Mouse (Mus musculus) 3T3-L1 (cell line): Measurements from ENCODE around the gene Theg.
A peak's percentile ranks its signal among the peaks of the same experiment; 100 is the strongest.

Experiments
- DNase-seq: peaks from one replicate; pipeline ENCODE4 v3.0.0-alpha.2; 2015; ENCODE audit warnings: low read depth, low spot score

Gene Theg

DNA sequence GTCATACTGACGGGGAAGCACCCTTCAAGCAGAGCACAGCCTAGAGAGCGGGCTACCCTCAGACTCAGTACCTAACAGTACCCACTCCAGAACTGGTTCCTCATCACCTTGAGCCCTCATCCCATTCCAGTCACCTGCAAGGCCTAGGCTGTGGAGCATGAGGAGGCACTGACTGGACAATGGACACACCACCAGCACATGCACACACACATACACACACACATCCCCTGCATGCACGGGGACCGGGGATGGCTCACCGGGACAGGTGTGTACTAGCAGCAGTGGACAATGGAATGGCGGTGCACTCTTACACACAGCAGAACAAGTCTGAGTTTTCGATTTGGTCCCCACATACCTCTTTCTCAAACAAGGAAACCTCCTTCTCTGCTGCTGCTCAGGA is 49.9 kb downstream of the Theg start:
- DNase-seq: no peak

- DNase-seq: no peak
Observed at GRCm38 (mm10) chr10:79536461-79537080, 50.6 kb downstream of the Theg start.

- DNase-seq: no peak
Observed at GRCm38 (mm10) chr10:79535431-79535830, 51.7 kb downstream of the Theg start.

DNA sequence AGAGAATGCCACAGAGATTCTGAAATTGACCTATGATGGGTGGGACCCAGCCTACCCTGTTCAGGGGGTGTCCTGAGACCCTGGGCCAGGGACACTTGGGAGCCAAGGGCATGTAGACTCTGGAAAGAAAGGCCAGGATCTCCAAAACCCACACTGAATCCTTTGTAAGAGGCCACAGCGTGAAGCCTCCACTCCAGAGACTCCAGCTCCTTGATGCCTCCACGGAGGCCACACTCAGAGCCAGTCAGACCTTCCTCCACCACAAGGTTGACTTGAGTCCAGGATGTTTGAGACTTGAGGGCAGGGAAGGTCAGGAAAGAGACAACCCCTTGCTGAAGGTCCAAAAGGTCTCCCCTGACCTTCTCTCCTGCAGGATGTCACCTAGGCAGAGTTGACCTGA is 52.7 kb downstream of the Theg start:
- no peak for DNase-seq

GRCm38 (mm10) chr10:79533126-79533911 is 53.8 kb downstream of the Theg start, which contains the start of gene Plpp2:
TSS of gene Plpp2 (minus strand) at chr10:79533796.
- DNase-seq: peak; percentile 77

DNA sequence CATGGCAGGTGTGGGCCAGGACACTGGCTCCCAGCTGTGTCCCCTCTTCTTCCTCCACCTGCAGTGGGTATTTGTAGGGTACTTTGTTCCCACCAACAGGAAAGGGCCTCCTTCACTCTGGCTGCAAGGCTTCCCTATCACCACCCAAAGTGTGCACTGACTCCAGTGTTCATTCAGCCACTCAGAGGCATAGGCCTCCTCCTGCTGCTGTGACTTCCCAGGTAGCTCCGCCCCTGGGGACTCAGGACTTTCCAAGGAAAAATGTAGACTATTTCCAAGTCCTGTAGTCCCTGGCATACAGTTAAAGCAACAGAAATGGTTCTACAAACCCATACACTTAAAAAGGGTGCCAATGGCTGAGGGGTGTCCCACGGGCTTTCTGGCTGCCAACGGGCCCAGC is 54.5 kb downstream of the Theg start:
- DNase-seq: peak; percentile 33

DNA sequence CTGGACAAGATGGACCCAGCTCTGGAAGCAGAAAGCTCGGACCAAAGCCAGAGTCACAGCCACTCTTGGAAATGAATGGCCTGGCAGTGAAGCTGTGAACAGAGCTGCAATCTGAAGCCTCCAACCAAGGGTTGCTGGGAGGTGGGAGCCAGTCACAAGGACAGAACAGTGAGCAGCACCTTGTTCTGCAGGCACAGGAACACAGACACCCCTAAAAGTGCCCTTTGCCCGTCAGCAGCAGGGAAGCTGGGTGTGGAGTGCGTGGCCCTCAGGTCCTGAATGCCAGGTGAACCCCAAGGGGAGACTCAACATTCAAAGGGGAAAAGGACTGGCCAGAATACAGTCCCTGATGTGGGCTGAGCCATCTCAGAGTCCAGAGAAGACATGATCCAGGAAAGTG is 55.5 kb downstream of the Theg start:
- no peak for DNase-seq

GRCm38 (mm10) chr10:79530721-79531120 is 56.4 kb downstream of the Theg start:
- DNase-seq: no peak

GRCm38 (mm10) chr10:79530241-79530640 is 56.9 kb downstream of the Theg start:
- DNase-seq: no peak

DNA sequence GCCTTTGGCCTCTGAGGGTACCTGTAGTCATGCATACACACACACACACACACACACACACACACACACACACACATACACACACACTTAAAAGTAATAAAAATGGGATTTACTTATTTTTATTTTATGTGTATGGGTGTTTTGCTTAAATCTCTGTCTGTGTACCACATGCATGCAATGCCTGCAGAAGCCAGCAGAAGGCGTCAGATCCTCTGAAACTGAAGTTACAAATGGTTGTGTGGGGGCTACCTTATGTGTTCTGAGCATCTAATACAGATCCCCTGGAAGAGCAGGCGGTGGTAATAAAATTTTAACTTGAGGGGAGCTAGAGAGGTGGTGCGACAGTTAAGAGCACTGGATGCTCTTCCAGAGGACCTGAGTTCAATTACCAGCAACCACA is 59.0 kb downstream of the Theg start:
- peak; percentile 9 for DNase-seq

GRCm38 (mm10) chr10:79527453-79527845 is 59.7 kb downstream of the Theg start:
- no peak for DNase-seq

DNA sequence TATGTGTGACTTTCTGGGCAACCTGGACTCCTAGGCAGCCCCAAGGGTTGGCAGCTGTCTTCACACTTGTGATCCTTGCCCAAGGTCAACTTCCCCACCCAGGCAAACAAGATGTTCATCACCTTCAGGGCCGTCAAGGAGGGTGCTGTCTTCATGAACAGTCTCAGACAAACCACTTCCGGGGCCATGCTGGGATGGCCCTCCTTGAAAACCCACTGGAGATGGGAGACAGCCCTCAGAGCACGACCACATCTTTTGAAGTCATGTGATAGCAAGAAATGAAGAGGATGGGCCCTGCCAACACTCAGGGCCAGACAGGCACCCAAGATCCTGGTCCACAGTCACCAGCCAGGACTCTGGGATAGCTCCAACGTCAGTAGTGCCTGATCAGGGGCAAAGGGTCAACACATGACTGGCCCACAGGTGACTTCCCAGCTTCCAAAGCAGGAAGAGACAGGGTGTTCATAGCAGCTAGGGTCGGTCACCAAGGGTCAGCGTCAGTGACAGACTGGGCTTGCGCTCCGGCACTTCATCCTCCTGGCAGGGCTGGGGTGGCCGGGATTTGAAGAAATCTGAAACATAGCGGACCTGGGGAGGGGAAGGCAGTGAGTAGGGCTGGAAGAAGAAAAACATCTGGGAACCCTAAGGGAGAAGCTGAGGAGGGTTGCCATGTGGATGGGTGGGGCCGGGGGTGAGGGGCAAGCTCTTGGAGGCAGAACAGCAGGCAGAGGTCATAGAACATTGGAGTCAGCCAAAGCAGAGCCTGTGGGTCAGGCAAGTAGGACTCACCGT is 60.3 kb downstream of the Theg start:
- no peak for DNase-seq
